Mouse (Mus musculus): Measurements from ENCODE around the gene Islr2. TPM values are rescaled to one million over a fixed set of nuclear protein-coding genes. Genes with fewer than 3 reads are reported as not detected.
A peak's percentile ranks its signal among the peaks of the same experiment; 100 is the strongest.
"Not testable (repeated sequence)": the region's sequence is repeated elsewhere in the genome, so short reads cannot be mapped to it uniquely, and the experiment has no call there.

The Islr2 gene
- polyA plus RNA-seq (2012; rRNA removed), result 5.1 and 5.2 TPM in 2 replicates

DNA sequence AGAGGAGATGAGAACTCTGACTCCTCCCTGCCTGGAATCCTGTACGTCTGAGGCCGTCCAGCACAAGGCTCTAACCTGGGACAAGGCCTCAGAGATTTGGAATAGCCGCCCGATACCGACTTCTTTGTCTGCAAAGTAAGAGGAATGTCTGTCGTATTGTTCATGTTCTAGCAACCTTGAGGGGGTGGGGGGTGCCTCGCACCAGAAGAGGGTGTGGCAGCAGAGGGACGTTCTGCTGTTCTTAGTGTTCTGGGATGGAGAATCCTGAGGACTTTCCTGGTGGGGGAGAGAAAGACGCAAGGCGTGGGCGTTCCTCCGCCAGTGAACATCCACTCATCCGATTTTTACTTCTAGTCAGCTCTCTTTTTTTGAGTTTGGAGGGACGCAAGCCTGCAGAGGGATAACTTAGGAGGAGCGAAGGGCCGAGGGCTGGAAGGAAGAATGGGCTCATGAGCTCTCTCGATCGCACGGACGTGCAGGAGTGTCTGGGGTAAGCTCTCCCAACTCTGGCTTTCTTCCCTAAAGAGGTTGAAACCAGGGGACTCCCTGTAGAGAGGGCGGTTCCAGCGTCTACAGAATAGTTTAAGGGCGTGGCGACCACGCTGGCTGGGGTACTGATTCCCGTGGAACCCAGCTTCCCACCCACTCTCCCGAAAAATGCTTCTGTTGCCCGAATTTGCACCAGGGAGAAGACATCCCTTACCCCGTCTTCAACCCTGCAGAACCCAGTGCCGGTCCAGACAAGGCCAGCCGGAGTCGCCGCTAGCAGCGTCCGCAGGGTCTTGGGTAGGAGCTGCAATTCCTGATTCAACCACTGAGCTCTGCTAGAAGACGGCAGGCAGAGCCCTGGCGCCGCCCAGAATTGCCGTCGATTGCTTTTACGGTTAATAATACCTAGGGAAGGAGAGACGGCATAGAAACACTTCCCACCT, at the start of gene Islr2, which contains the start of gene Islr:
Gene Islr2, minus strand, starts transcription at position 804 of the 932 bp plus-strand sequence.
Gene Islr, minus strand, starts transcription at position 791 of the 932 bp plus-strand sequence.
- no peak within 1 kb of the TSS for H3K27ac ChIP-seq (ENCODE audit: control insufficient read depth, insufficient read depth, low read depth, low read length)
- peak within 1 kb of the TSS; percentile 38 for H3K4me3 ChIP-seq (ENCODE audit: control insufficient read depth, low read depth, low read length)
- peaks cover 20% of the 10 kb centered on the region for H3K4me1 ChIP-seq (ENCODE audit: control insufficient read depth, insufficient read depth, low read length)
- TF ChIP-seq CTCF (IDR thresholded peaks at IDR 0.05; ENCODE audit: control insufficient read depth, insufficient read depth, insufficient replicate concordance, low read depth, low read length) (peak; percentile 33; the same call in 1 of the 2 replicates), POLR2A (IDR thresholded peaks at IDR 0.05; ENCODE audit: control insufficient read depth, low read depth, low read length) (no peak)
- H3K27me3 ChIP-seq (ENCODE audit: control insufficient read depth, insufficient read depth, low read length), result peaks cover 4% of the 10 kb centered on the region
- H3K36me3 ChIP-seq (ENCODE audit: control insufficient read depth, insufficient read depth, low read length), result no peaks in the 10 kb centered on the region

DNA sequence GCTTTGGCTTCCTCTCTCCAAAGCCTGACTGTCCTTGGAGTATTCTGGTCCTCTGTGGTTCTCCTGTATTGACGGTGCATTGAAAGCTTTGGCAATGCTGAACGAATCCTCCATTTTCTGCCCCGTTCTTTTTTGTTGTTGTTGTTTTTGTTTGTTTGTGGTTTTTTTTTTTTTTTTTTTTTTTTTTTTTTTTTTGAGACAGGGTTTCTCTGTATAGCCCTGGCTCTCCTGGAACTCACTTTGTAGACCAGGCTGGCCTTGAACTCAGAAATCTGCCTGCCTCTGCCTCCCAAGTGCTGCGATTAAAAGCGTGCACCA, 49.6 kb upstream of the Islr2 start:
- peak overlapping the region; percentile 90 for H3K4me3 ChIP-seq (ENCODE audit: control insufficient read depth, low read depth, low read length)
- peaks cover 14% of the 10 kb centered on the region for H3K4me1 ChIP-seq (ENCODE audit: control insufficient read depth, insufficient read depth, low read length)
- H3K27me3 ChIP-seq (ENCODE audit: control insufficient read depth, insufficient read depth, low read length); H3K36me3 ChIP-seq (ENCODE audit: control insufficient read depth, insufficient read depth, low read length): not testable (repeated sequence)
- peak overlapping the region; percentile 54; the same call in 1 of the 2 replicates for H3K27ac ChIP-seq (ENCODE audit: control insufficient read depth, insufficient read depth, low read depth, low read length)

DNA sequence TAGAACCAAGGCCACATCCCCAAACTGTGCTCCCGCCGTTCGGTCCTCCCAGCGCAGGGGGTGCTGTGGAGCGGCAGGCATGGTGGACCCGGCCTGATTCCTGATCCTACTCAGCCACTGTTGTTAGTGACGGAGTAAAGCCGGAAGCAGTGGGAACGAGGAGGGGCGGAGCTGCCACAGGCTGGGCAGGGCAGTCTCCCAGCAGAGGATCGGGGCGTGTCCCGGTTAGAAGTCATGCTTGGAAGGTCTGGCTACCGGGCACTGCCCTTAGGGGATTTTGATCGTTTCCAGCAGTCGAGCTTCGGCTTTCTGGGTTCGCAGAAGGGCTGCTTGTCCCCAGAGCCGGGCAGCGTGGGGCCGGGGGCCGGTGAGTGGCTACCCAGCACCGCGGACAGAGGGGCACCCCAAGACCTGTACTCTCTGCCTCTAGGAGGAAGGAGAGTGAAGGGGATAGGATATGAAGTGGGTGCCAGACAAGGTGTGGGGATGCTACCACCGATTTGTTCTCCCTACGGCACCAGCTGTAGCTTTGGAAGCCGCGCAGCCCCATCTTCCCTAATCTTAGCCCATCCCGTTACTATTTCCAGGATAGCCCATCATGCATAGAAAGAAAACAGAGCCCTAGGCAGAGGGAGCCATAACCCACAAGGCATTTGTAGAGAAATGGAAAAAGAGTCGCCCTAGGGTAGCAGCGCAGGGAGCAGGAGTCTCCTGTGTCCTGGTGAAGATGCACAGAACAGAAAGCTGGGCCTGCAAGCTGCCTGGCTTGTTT, 49.1 kb upstream of the Islr2 start, which contains the start of gene Stoml1:
Gene Stoml1, plus strand, starts transcription at position 132 of the 772 bp plus-strand sequence.
- Histone ChIP-seq H3K4me3 (ENCODE audit: control insufficient read depth, low read depth, low read length) (peak within 1 kb of the TSS; percentile 90), H3K36me3 (ENCODE audit: control insufficient read depth, insufficient read depth, low read length) (no peaks in the 10 kb centered on the region), H3K4me1 (ENCODE audit: control insufficient read depth, insufficient read depth, low read length) (peaks cover 12% of the 10 kb centered on the region), H3K27ac (ENCODE audit: control insufficient read depth, insufficient read depth, low read depth, low read length) (peak within 1 kb of the TSS; percentile 54; the same call in 1 of the 2 replicates), H3K27me3 (ENCODE audit: control insufficient read depth, insufficient read depth, low read length) (no peaks in the 10 kb centered on the region; the same call in 1 of the 2 replicates)
- peak; percentile 90; the same call in 1 of the 2 replicates for TF ChIP-seq CTCF (IDR thresholded peaks at IDR 0.05; ENCODE audit: control insufficient read depth, insufficient read depth, insufficient replicate concordance, low read depth, low read length)
- TF ChIP-seq POLR2A (IDR thresholded peaks at IDR 0.05; ENCODE audit: control insufficient read depth, low read depth, low read length), result peak; percentile 73; the same call in 1 of the 2 replicates

DNA sequence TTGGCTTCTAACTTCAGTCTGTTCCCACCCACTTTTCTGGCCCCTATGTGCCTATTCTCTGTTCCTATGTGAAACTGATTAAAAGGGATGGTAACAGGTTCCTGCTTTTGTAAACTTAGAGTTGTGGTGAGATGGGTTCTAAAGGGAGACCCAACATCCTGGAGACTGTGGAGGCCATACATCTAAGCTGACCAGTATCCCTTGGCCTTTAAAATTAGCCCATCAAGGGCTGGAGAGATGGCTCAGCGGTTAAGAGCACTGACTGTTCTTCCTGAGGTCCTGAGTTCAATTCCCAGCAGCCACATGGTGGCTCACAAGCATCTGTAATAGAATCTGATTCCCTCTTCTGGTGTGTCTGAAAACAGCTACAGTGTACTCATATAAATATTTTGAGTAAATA, 46.6 kb upstream of the Islr2 start:
- H3K4me1 ChIP-seq (ENCODE audit: control insufficient read depth, insufficient read depth, low read length); H3K27me3 ChIP-seq (ENCODE audit: control insufficient read depth, insufficient read depth, low read length); H3K4me3 ChIP-seq (ENCODE audit: control insufficient read depth, low read depth, low read length); H3K36me3 ChIP-seq (ENCODE audit: control insufficient read depth, insufficient read depth, low read length); H3K27ac ChIP-seq (ENCODE audit: control insufficient read depth, insufficient read depth, low read depth, low read length): not testable (repeated sequence)

DNA sequence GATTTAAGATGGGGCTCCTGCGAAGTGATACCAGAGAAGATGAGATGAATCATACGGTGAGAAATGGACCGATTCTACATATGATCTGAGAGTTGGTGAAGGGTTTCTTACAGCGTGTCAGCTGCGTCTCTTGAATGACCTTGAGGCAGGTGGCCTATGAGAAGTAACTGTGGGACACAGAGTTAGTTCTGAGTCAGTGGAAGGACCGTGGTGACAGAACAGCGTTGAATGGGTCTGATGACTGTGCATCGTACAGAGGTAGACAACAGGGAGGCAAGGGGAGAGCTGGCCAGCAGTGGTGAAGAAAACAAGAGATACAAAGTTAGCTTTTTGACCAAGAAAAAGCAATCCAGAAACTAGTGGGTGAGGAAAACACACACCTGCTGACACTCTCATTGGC, 46.2 kb upstream of the Islr2 start:
- no peaks in the 10 kb centered on the region; the same call in 1 of the 2 replicates for H3K27me3 ChIP-seq (ENCODE audit: control insufficient read depth, insufficient read depth, low read length)
- TF ChIP-seq POLR2A (IDR thresholded peaks at IDR 0.05; ENCODE audit: control insufficient read depth, low read depth, low read length) (no peak), CTCF (IDR thresholded peaks at IDR 0.05; ENCODE audit: control insufficient read depth, insufficient read depth, insufficient replicate concordance, low read depth, low read length) (no peak)
- H3K4me3 ChIP-seq (ENCODE audit: control insufficient read depth, low read depth, low read length), result no peak overlapping the region
- H3K36me3 ChIP-seq (ENCODE audit: control insufficient read depth, insufficient read depth, low read length), result no peaks in the 10 kb centered on the region
- peaks cover 7% of the 10 kb centered on the region for H3K4me1 ChIP-seq (ENCODE audit: control insufficient read depth, insufficient read depth, low read length)
- no peak overlapping the region for H3K27ac ChIP-seq (ENCODE audit: control insufficient read depth, insufficient read depth, low read depth, low read length)

DNA sequence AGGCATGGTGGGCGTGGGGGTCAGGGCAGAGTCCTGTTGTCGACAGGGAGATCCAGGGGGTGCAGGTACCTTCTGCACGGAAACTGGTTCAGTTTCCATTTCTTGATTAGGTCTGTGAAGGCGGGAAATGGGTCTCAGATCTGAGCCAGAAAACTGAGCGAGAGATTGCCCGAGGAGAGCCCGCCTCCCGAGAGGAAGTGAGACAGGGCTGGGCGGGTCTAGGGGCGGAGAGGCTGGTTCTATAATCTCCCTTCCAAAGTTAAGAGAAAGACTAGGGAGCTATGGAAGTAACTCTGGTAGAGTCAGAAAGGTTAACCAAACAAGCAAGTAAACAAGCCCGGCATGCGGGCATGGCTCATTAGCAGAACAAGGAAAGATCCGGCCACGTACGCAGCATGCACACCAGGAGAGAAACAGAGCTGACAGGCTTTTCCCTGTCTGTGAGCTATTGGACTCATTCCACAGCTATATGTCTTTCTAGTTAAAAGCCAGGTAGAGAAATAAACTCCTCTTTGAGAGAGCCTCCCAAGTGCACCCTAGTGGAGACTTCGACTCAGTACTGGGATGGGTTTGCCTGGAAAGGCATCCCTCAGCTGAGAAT, 45.6 kb upstream of the Islr2 start, which contains the start of gene Pml:
Gene Pml, minus strand, starts transcription at position 195 of the 601 bp plus-strand sequence.
- peak within 1 kb of the TSS; percentile 79 for H3K27ac ChIP-seq (ENCODE audit: control insufficient read depth, insufficient read depth, low read depth, low read length)
- peaks cover 7% of the 10 kb centered on the region for H3K4me1 ChIP-seq (ENCODE audit: control insufficient read depth, insufficient read depth, low read length)
- peak within 1 kb of the TSS; percentile 77 for H3K4me3 ChIP-seq (ENCODE audit: control insufficient read depth, low read depth, low read length)
- no peaks in the 10 kb centered on the region for H3K36me3 ChIP-seq (ENCODE audit: control insufficient read depth, insufficient read depth, low read length)
- H3K27me3 ChIP-seq (ENCODE audit: control insufficient read depth, insufficient read depth, low read length), result no peaks in the 10 kb centered on the region; the same call in 1 of the 2 replicates
- TF ChIP-seq CTCF (IDR thresholded peaks at IDR 0.05; ENCODE audit: control insufficient read depth, insufficient read depth, insufficient replicate concordance, low read depth, low read length) (no peak), POLR2A (IDR thresholded peaks at IDR 0.05; ENCODE audit: control insufficient read depth, low read depth, low read length) (no peak)

All from testis, adult 2 months (tissue).